Mouse (Mus musculus) lung, adult 2 months (tissue): ENCODE data around the gene Galnt17. TPM values are rescaled to one million over a fixed set of nuclear protein-coding genes. Genes with fewer than 3 reads are reported as not detected.

ENCODE experiments used
- DNase-seq: peaks from one replicate; pipeline ENCODE4 v3.0.0; 2022
- H3K4me1 ChIP-seq: fragments of 200-500 bp; 2 replicates; pipeline ENCODE4 v1.6.1; 2011; ENCODE audit warnings: low read length; ENCODE audit not compliant: control insufficient read depth, insufficient read depth
- H3K4me3 ChIP-seq: fragments of 200-500 bp; replicated peaks from 2 replicates; pipeline ENCODE3; 2011; ENCODE audit warnings: low read depth, mild to moderate bottlenecking, control low read depth, low read length; ENCODE audit errors: extremely low read depth
- CTCF ChIP-seq: fragments of 200-500 bp; IDR thresholded peaks from 2 replicates; pipeline ENCODE4 v1.5.1; 2011; ENCODE audit warnings: mild to moderate bottlenecking, low read length, control low read depth; ENCODE audit not compliant: insufficient read depth
- POLR2A ChIP-seq: fragments of 200-500 bp; IDR thresholded peaks from 2 replicates; pipeline ENCODE4 v1.6.1; 2011; ENCODE audit warnings: low read depth, mild to moderate bottlenecking, control low read depth, low read length, borderline replicate concordance; ENCODE audit errors: extremely low read depth
- WGBS: fragments of 180-500 bp; shearing (Covaris S2); methylation state at CpG from one replicate; pipeline ENCODE4 v1.1.7; 2018; 5-methylcytosine and 5-hydroxymethylcytosine counted together
- polyA plus RNA-seq: library from polyadenylated mRNA; depleted of rRNA; stranded (reverse); fragments of >200 nt; gene quantifications from 2 replicates; pipeline ENCODE4 v1.2.3, GENCODE M21; 2012; rRNA removed

The Galnt17 gene
- polyA plus RNA-seq, result 1.6 and 2.5 TPM in 2 replicates

DNA sequence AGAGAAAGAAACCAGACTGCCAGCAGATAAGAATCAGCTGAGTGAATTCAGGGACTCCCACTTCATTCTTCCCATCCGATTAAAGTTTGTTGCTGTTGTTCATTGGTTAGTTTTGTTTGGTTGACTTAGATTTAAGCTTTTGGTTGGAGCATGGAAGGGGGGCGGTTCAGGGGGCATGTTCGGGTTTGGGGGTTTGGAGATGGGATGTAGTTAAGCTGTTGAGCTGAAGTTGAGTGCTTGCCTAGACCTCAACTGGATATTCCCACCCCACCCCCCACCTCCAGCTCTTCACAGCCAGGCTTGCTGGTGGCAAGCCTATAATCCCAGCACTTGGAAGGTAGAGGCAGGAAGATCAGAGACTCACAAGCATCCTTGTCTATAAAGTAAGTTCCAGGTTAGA lies at the start of gene Galnt17:
Gene Galnt17 (minus strand): TSS at position 101 of the 400 bp plus-strand sequence.
- Histone ChIP-seq H3K4me1 (no peaks in the 10 kb centered on the region), H3K4me3 (peak within 1 kb of the TSS; percentile 36)
- TF ChIP-seq CTCF (no peak), POLR2A (no peak)
- WGBS, result 56% methylated on average over 3 of the region's 3 CpGs
- DNase-seq, result no peak

- no peak for DNase-seq
- no peak overlapping the region for H3K4me3 ChIP-seq
- H3K4me1 ChIP-seq, result no peaks in the 10 kb centered on the region
- no peak for TF ChIP-seq POLR2A
- no peak for TF ChIP-seq CTCF
- WGBS, result 79% methylated on average over 8 of the region's 8 CpGs
These were observed 26.2 kb upstream of the Galnt17 start for GRCm38 (mm10) chr5:131334536-131334935.

- Histone ChIP-seq H3K4me3 (no peak overlapping the region), H3K4me1 (no peaks in the 10 kb centered on the region)
- 57% methylated on average over 3 of the region's 3 CpGs for WGBS
- no peak for DNase-seq
- TF ChIP-seq CTCF (no peak), POLR2A (no peak)
These were observed 13.0 kb upstream of the Galnt17 start for GRCm38 (mm10) chr5:131321286-131321685.

GRCm38 (mm10) chr5:131319605-131320004 lies 11.3 kb upstream of the Galnt17 start:
- 48% methylated on average over 3 of the region's 3 CpGs for WGBS
- H3K4me1 ChIP-seq, result no peaks in the 10 kb centered on the region
- H3K4me3 ChIP-seq, result no peak overlapping the region
- DNase-seq, result no peak
- TF ChIP-seq POLR2A, result no peak
- TF ChIP-seq CTCF, result no peak

DNA sequence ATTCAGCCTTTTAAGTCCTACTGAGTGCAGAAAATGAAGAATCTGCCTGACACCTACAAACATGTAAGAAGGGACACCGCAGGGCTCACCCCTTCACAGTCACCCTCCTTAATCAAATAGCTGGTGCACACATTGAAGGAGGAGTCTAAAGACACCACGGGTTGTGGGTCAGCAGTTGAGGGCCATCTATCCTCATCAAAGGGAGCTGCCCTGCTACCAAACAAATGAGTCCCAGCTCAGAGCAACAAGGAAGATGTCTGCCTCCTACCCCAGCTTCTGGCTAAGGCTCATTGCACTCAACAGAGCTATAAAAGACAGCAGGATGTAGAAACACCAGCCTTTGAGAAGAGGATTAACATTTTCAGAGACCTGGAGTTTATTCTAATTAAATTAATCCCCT lies 10.8 kb upstream of the Galnt17 start:
- Histone ChIP-seq H3K4me1 (no peaks in the 10 kb centered on the region), H3K4me3 (no peak overlapping the region)
- WGBS, result 40% methylated on average over 2 of the region's 2 CpGs
- no peak for TF ChIP-seq CTCF
- TF ChIP-seq POLR2A, result no peak
- no peak for DNase-seq

DNA sequence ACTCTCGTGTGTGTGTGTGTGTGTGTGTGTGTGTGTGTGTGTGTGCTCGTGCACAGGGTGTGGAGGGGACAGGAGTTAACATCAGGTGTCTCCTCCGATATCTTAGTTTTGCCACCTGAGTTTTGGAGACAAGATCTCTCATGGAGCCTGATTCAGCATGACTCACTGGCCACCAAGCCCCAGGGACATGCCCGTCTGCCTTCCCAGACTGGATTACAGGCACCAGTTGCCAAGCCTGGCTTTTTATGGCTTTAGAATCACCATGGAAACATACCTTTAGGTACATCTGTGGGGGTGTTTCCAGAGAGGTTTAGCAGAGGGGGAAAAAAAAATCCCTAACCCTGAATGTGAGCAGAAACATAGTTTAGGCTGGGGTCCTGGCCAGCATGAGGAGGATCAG lies 6.7 kb upstream of the Galnt17 start:
- no peak for TF ChIP-seq CTCF
- no peak for TF ChIP-seq POLR2A
- H3K4me1 ChIP-seq, result no peaks in the 10 kb centered on the region
- 69% methylated on average over 4 of the region's 4 CpGs for WGBS
- DNase-seq, result no peak
- no peak overlapping the region for H3K4me3 ChIP-seq

GRCm38 (mm10) chr5:131307656-131308151 lies 593 bp downstream of the Galnt17 start:
- Histone ChIP-seq H3K4me1 (no peaks in the 10 kb centered on the region), H3K4me3 (peak overlapping the region; percentile 36)
- 1% methylated on average over 36 of the region's 36 CpGs for WGBS
- peak; percentile 11 for DNase-seq
- no peak for TF ChIP-seq POLR2A
- no peak for TF ChIP-seq CTCF

DNA sequence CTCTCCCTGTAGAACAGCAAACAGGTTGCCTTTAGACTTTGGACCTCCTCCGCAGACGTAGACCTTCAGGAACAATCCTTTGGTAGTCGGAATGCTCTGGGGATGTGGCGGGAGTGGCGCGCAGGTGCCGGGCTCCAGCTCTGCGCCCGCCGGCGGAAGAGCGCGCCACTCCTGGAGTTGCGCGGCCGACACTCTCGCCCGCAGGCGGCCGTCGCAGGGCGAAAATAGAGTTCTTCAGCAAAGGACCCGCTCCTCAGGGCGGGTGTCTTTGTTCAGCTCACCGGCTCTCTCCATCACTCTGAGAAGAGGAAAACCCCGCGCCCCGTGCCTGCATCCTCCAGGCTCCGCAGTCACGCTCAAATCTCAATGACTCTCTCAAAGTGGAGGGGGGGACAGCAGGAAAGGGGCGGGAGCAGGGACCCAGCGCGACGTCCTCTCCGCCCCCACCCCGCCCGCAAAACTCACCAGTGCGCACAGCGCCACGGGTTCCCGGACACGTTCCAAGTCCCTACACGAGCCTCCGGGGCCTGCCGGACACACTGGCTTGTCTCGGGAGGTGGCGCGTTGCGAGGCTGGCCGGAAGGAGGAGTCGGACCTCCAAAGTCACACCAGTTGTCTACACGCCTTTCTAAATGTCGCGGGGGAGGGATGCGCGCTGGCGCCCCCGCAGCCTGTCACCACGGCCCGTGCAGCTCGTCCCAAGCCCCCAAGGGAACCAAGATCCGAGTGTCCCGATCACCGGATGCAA lies 1.2 kb downstream of the Galnt17 start:
- WGBS, result 2% methylated on average over 64 of the region's 64 CpGs
- no peak for TF ChIP-seq CTCF
- no peak for TF ChIP-seq POLR2A
- DNase-seq, result peak; percentile 7
- Histone ChIP-seq H3K4me3 (peak overlapping the region; percentile 36), H3K4me1 (no peaks in the 10 kb centered on the region)

DNA sequence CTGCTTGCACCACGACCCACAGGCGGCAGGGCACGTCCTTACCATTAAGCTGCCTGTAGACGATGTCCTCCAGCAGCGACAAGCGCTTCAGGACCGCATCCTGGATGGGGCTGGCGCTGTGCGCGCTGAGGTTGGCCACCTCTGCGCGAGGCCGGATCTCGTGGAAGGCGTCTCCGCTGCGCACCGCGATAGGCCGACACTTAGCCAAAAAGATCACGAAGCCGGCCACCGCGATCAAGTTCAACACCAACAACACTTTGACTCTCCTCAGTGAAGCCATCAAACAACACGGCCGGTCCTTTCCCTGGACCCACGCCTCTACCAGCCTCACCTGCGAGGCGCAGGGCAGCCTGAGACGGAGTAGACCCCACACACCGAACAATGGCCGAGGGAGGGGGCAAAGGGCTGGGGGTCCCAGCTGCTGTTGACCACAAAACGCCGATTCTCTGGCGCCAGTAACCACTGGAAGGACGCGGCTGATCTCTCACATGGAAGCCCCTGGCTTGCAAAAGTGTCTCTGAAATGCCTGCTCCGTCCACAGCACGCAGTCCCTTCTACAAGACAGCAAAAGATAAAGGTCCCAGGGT lies 1.9 kb downstream of the Galnt17 start:
- TF ChIP-seq CTCF (no peak), POLR2A (no peak)
- H3K4me1 ChIP-seq, result no peaks in the 10 kb centered on the region
- H3K4me3 ChIP-seq, result no peak overlapping the region
- WGBS, result 2% methylated on average over 39 of the region's 39 CpGs
- DNase-seq, result no peak

DNA sequence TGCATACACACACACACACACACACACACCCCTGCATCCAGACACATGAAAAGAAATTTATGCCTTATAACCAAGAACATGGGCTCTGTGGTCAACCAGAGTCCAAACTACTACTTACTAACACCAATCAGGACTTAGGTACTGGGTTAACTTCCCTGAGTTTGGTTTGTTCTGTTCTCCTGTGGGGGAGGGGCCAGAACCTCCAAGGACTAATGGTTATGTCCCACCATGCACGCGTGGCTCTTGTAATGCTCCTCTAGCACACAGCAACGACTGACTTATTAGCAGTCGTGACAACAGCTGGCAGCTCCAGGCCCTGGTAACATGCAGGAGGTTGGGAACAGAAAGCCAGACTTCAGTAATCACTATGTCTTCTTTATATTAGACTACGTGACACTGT lies 3.1 kb downstream of the Galnt17 start:
- Histone ChIP-seq H3K4me1 (no peaks in the 10 kb centered on the region), H3K4me3 (no peak overlapping the region)
- no peak for TF ChIP-seq CTCF
- no peak for TF ChIP-seq POLR2A
- no peak for DNase-seq
- WGBS, result 60% methylated on average over 5 of the region's 5 CpGs

GRCm38 (mm10) chr5:131301526-131301925 lies 6.8 kb downstream of the Galnt17 start:
- 82% methylated on average over 3 of the region's 3 CpGs for WGBS
- H3K4me1 ChIP-seq, result no peaks in the 10 kb centered on the region
- no peak overlapping the region for H3K4me3 ChIP-seq
- no peak for DNase-seq
- TF ChIP-seq POLR2A (no peak), CTCF (no peak)
